Mouse (Mus musculus) ovary, adult 18-20 months (tissue): ENCODE measurements around the gene Gpr3.
A peak's percentile ranks its signal among the peaks of the same experiment; 100 is the strongest.

Source experiments
- DNase-seq: peaks from one replicate; pipeline ENCODE4 v3.0.0; 2022; ENCODE audit warnings: low spot score, mixed read lengths

Gpr3 gene

DNA sequence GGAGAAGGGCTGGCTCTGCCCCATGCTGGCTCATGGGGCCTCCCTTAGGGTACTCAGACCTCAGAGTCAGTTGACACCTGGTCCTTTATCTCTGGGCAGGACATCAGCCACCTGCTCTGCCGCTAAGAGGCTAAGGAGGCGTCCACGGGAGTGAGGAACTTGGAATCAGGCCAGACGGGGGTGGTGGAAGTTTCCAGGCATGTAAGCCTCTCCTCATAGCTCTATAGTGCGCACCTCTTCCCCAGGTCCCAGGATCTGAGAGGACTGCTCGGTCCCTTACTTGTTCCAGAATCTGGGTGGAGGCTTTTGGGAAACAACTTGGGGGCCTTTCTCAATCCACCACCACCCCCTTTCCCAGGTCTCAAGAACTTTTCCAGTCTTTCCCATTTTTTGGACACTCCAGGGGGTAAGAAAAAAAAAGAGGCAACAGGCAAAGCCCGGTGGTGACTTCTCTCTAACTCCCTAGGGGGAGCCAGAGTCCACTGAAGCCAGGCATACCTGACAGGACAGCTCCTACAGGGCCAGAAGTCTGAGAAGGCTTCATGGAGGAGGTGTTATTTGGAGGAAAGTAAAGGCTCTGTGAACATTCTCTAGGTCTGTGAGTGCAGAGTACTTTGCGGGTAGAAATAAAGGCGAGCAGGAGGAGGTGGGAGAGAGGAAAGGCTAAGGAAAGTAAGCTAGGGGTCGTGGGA lies 21.1 kb upstream of the Gpr3 start:
- no peak for DNase-seq

DNA sequence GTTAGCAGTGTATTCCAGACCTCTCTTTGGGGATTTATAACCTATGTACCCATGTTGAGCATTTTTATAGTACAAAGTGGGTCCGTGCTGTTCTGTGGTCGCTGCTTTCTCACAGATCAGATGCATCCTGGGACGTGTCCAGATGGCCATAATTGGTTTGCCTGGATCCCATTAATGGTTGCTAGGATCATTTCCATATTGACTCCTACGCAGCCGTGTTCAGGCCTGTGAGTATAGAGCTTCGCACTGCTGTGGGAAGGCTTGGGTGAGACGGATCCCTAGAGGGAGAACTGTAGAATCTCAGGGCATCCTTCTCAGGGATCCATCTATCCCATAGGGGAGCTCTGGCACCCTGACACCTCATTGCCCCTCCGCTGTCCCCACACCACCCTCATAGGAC lies 17.2 kb upstream of the Gpr3 start:
- DNase-seq = no peak

DNA sequence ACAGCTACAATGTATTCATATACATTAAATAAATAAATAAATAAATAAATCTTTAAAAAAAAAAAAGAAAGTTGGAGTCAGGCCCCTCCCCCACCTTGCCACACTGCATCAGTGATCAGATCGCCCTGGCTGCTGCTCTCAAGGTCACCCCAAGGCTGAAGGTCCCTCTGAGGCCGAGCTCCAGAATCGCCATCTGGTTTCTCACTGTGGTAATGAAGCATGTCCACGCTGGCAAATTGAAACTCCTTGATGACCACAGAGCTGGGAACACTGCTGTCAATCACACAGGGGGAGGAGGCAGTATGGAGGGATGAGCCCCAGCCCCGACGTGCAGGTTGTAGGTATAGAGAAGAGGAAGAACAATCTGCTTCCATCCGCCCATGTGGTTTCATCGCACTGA lies 15.3 kb upstream of the Gpr3 start:
- DNase-seq = no peak

DNA sequence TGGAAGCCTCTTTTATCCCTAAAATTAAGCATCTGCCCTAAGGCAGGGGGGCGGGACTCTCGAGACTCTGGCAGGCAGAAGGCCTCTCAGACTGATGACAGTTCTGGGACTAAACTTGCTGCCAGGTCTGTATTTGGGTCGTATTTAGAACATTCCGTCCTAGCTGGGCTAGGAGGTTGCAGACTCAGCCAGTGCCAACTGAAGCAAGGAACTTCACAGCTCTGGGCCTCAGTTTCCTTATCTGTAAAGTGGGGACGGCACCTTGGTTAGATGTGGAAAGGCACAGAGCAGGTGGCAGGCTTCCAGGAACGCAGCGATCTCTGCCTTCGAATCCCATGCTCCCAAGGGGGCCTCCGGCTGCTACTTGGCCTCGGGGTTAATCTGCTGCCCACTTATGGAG lies 13.7 kb upstream of the Gpr3 start:
- no peak for DNase-seq

DNA sequence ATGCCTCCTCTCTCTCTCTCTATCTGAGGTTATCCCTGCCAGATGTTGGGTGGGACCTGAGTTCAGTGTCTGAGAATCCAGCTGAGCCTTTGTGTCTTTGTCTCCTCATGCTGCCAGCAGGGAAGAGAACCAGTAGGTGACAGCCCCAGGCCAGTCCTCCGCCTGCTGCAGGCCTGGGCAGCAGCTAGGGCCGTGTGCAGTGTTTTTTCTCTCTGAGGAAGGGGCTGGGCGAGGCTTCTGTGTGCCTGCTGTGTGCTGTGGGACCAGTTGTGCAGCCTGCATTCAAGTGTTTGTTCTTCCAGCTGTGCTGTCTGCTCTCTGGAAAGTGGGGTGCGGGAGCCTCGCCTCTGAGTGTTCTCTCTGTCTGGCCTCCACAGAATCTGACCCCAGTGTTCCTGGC lies 11.5 kb upstream of the Gpr3 start:
- no peak for DNase-seq

DNA sequence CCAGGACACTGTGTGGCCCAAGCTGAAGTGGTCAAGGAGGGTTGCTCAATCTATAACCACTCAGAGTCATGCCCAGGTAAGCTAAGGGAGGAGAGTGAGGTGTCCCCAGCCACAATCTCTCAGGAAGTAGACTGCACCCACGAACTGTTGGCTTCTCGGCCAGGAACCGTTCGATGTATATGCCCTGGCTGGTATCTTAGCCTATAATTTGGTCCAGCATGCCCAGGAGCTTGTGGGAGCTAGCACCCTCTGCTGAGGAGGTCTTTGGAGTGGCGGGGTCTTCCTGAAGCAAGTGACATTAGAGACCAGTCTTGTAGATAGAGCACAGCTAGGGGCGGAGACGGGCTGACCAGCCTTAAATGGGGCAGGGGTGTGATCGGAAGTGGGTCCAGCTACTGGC lies 9.4 kb upstream of the Gpr3 start:
- DNase-seq = no peak

DNA sequence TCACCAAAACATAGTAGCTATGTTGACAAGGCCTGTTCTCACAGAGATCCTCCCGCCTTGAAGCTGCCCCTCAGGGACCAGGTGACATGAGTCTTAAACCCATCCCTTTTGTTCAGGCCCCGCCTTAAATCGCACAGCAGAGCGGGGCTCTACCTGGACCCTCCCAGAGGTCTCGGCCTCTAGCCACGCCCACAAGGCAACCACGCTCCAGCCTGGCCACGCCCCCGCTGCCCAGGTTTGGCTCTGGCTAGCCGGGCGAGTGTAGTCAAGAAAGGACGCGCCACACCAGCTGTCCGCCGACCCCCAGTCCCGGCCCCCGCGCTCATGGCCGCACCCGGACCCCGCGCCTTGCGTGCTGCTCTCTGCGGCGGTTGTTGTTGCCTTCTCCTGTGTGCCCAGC lies 8.3 kb upstream of the Gpr3 start:
- no peak for DNase-seq

DNA sequence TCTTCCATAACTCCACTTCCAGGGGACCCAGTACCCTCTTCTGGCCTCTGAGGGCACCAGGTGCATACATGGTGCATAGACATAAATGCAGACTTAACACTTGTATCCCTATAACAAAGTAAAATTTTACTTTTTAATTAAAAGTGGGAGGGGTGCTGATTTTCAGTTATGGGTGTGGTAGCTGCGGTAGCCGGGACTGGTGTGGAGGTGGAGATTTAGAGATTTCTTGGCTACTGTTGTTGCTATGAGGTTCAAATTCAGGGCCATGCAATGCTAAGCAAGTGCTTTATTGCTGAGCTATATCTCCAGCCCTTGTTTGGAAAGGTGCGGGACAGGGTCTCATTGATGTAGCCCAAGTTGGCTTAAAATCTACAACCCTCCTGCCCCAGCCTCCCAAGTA lies 6.4 kb upstream of the Gpr3 start:
- no peak for DNase-seq

DNA sequence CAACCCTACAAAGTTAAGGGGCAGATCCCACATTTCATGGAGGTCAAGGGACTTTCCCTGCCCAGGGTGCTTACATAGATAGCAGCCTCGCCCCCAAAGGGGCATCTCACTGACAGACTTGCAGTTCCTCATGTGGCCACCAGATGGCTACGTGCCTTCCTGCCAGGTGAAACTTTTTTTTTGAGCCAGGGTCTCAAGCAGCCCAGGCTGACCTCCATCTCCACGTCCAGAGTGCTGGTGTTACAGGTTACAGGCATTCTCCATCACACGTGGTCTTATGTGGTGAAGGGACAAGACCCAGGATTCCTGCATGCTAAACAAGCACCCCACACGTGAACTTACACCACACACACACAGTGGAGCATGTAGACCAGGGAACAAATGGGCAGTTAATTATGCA lies 5.3 kb upstream of the Gpr3 start:
- DNase-seq = no peak

DNA sequence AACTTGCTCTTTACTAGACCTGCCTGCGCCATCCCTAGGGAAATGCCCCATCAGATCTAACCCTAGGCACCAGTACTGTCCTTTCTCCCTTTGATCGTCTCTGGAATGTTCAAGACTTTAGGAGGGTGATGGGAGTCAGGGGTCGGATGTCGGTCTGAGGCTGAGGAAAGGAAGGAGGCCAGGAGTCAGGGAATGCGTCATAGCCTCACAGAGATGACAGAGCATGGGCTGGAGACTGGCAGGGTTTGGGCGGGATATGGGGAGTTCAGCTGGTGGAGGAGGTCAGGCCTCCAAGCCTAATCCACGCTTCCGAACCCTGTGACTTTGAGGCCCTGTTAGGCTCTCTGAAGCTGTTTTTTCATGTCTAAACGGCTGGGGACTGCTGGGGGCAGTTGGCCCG lies 1.3 kb upstream of the Gpr3 start:
- DNase-seq = no peak

DNA sequence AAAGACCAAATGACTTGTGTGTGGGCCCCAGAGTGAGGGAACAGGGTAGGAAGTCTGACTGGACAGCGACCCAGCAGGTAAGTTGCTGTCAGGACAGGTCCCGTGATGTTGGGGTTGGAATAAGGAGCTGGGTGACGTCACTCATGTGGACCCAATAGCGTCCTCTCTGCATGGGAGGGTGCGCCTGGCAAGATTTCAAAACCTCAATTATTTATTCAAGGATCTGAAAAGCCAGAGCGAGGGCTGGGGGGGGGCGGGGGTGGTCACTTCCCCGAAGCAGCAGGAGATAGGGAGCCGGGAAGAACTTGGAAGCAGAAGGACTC lies 893 bp upstream of the Gpr3 start:
- no peak for DNase-seq

DNA sequence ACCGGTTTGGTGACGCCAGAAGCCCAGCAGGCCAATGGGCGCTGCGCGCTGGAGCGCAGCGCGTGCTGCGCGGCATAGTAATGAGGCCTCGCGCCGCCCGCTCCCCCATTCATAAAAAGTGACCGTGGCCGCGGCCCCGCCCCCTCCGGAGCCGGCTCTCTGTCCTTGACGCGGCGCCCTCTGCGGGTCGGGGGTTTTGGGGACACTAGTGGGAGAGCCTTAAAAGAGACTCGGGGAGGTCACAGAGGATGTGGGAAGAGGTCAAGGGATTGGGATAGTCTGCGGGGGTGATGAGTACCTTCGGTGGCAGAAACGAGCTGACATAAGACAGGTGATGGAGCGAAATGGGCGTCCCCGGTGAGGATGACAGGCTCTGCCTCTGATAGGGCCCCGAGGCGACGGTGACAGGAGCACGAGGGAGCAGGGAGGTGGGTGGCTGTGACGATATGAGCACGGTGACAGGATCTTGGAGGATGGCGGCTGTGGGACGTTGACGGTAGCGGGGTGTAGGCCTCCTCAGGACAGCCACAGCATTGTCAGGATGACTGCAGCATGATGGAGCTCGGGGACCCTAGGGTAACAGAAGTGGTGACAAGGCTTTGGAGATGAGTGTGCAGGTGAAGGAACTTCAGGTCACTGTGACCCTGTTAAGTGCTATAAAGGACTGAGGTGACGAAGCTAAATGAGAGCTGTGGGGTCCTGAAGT lies 379 bp upstream of the Gpr3 start:
- peak; percentile 55 for DNase-seq

DNA sequence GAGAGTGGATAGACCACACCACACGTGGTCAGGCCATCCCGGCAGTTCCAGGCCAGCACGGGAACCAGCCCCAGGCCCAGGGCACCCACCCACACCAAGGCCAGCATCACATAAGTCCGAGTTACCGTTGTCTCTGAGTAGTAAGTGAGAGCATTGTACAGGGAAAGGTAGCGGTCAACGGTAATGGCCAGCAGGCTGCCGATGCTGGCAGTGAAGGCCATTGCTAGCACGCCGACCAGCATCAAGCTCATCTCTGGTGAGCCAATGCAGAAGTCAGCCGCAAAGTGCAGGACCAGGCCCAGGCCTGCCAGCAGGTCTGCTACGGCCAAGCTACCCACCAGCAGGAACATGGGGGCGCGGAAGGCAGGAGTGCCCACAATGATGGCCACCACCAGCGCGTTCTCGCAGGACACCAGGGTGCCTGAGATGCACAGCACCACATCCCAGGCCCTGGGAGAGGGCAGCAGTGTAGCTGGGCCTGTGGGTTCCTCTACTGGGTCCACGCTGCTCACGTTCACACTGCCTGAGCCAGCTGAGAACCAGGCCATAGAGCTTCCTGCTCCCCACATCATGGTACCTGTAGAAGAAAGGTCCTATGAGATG lies 1.4 kb downstream of the Gpr3 start:
- no peak for DNase-seq

DNA sequence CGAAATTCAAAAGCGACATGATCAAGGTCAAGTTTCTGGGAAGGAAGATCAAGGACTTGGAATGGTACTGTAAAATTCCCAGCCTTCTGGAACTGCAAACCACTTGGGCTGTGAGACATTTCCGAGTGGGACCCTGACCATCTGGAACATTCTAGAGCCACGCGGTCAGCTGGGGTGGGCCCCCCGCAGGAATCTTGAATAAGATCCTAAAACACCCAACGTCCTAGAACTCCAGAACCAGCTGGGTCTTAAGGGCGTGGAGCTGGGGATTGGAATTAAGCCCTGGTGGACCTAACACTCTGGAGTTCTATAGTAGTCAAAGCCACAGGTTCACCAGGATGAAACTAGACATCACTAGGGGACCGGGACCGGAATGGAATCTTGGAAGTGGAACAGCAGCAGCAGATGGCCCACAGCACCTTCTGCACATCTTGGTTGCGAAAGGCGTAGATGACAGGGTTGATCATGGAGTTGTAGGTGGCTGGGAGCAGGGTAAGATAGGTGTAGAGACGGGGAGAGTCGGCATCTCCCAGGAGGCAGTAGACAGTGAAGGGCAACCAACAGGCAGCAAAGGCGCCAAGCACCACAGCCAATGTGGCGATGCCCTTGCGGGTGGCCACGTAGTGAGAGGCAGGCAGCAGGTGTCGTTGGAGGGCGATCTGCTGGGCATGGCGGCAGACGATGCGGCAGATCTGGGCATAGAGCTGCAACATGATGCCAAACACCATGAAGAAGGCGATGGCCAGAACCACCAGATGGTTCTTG lies 2.1 kb downstream of the Gpr3 start:
- DNase-seq = no peak

DNA sequence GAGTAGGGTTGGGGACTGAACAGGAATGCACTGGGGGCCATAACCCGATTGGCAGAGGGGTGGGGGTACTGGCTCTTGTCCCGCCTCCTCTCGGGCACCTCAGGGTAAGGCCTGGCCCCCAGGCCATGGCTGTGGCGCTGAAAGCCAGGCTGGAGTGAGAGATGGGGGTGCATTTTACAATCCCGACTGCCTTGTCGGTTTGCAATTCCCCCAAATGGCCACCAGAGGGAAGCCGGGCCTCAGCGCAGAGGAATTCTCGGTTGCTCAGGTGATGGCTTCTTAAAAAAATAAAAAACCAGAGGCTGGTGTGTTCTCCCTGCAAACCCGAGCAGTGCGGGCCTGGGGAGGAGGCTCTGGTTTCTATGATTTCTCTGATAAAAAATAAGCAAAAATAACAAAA lies 3.0 kb downstream of the Gpr3 start:
- no peak for DNase-seq

DNA sequence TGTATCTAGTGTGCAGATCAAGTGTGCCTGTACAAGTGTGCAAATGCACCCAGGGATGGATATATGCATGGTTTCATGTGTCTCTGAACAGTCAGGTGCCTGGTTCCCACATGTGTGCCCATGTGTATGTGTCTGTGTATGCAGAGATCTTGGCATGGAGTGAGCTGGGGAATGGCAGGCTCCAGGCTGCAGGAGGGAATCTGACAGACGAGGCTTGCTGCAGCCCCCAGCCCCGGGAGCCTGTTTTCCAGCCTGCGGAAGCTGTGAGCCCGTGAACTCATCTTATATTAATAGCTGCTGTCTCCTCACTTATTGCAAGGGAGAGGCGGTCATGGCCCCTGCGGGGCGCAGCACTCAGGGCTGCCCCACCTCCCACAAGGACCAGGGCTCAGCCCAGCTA lies 8.0 kb downstream of the Gpr3 start:
- no peak for DNase-seq

DNA sequence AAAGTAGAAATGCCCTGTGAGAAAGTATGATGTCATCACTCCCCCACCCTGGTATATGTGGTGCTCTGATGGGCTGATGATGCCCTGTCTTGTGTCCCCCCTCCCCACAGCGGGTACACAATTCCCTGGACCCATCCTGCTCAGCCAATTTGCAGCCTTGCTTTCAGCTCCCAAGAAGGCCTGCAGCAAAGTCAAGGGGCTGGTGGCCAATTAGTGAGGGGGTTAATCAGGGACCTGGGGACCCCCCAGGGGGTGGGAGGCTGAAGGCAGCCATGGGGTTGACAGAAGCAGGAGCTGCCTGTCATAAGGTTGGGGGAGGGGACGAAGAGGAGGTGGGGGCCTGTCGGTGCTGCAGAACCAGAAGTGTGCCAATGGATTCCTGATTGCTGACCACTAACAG lies 8.7 kb downstream of the Gpr3 start:
- DNase-seq = no peak

DNA sequence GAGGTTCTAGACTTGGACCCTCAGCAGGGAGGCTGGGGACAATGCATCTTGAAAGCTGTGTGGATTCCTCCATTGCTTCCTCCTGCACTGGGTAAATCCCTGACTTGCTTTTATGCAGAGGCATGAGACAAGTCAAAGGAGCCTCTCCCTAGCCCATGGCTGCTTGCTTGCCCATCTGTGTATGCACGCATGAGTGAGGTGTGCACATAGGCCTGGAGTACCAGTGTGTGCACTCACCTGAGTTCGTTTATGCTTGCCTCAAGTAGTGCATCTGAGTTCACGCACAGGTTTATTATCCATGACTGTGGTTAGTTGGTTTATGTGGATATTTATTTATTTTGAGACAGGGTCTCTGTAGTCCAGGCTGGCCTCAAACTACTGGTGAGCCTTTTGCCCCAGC lies 10.1 kb downstream of the Gpr3 start:
- DNase-seq = no peak

DNA sequence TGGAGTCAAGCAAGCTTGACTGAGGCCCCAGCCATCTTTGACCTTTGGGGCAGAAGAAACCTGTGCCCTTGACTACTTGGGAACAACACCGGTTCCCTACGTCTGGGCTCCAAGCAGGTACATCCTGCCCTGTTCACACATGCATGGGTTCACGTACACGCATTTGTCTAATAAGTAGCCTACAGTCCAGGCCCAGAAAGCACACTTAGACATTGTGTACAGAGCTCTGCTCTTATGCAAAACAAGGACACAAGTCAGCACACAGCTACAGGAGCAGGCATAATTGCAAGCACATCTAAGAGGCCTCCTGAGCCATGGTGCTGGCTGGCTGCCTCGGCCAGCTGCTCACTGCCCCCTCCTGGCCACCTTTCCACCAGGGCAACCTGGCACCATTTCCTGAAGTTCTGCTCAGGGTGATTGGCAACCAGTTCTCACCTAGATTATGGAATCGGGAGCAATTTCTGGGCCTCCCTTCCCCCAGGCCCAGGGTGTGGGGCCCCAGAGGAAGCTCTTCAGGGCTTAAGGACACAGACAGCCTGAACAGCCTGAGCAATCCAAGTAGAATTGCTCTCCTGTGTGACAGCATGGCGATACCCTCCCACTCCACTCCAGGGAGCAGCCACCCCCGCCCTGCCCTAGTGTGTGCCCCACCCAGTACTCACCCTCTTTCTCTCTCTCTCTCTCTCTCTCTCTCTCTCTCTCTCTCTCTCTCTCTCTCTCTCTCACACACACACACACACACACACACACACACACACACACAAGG lies 11.1 kb downstream of the Gpr3 start:
- DNase-seq = peak; percentile 47

DNA sequence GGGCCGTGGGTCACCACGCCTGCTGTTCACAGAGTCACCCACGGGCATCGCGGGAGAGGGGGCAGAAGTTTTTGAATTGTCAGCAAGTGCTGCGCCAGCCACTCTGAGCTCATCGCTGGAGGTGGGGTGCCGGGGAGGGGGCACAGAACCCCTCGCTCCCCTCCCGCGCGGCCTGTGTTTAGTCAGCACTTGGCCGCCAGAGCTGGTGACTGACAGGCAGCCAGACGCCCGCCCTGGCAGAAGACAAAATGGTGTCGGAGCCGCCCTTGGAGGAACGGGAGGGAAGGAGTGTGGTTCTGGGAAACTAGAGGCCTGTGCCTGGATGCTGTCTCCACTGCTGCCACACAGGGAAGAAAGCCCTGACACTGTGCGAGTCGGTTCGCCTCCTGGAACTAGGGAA lies 12.0 kb downstream of the Gpr3 start:
- DNase-seq = no peak

DNA sequence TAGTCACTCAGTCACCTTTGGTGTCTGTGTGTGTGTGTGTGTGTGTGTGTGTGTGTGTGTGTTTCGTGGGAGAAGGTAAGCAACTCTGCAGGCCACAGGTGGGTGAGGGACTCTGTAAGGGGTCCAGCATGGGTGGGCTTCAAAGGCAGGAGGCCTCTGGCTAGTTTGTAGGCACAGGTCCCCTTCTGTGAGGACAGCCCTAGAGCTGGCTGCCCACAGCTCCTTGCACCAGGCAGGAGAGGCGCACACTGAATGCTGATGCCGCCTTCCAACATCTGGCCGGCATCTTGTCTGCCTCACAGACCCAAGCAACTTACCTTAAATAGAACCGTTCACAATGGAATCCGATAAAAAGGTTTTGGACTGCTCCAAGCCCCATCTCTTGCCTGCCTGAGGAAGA lies 12.6 kb downstream of the Gpr3 start:
- no peak for DNase-seq
